Mouse (Mus musculus) thymus, postnatal 4 days (tissue): ENCODE measurements around the gene Prr22.

Experiments
- DNase-seq: peaks from one replicate; pipeline ENCODE4 v3.0.0; 2021

Gene Prr22

DNA sequence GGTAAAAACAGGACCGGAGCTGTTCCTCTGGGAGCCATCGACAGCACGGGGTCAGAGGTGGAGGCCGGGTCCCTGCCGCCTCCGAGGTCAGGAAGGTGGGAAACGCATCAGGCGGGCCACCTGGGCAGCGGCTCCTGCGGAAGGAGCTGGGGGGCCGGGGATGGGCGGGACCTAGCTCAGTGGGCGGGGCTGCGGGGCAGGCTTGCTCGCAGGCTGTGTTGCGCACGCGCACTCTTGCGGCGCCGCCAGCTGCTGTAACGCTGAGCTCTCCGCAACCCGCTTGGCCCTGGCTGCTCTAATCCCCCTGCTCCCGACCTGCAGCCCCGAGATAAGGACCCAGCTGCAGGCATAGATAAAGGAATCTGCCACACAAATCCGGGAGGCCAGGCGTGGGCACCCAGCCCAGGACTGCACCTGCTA lies 8.0 kb upstream of the Prr22 start:
- DNase-seq: peak; percentile 99

DNA sequence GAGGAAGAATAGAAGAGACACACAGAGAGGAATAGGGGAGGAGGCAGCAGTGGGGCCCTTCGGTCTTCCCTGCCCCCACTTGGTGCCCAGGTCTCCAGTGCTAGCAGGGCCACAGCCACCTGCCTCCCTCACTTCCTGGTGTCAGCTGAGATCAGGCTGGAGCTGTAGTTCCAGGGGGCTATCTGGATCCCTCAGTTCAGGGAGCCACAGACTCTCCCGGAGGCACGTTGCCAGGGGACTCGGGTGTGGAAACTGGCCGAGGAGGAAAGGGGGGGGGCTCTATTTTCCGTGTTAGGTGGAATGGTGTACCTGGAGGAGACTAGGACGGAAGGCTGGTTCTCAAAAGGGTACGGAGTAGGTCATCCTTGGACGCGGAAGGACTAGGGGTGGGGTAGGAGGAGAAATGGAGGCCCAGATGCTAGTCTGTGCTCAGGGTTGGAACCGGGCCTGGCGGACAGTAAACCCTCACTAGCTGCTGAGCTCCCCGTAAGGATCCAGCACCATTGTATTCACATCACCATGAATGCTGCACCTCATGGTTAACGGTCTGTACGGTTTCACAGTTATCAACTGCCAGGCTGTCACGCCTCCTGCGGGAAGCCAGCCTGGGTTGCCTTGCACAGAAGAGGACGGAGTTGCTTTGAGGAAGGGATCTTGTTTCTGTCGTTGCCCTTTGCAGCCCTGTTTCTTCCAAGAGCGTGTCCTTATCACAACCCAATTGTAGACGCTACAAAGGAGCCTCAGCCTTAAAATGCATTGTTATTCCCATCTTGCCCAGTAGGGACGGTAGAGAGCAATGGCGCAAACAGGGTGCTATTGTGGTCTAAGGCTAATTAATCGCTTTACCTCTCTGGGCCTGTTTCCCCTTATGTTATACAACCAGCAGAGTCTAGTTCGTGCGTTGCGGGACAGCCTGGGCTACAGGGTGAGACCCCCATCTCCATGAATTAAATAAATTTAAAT lies 7.0 kb upstream of the Prr22 start:
- peak; percentile 68 for DNase-seq

DNA sequence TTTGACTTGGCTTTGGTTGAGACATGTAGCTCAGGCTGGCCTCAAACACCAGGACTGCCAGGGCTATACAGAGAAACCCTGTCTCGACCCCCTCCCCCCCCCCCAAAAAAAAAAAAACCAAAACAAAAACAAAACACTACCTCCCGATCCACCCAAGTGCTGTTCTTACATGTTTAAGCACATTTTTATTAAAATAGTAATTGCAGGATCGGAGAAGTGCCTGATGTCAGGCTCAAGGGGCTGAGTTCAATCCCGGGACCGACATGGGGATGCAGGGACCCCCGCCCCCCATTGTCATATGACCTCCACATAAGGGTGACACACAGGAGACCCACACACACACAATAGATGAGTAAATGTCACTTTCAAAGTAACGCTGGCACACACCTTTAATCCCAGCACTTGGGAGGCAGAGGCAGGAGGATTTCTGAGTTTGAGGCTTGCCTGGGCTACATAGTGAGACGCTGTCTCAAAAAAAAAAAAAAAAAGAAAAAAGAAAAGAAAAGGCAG lies 6.3 kb upstream of the Prr22 start:
- no peak for DNase-seq

DNA sequence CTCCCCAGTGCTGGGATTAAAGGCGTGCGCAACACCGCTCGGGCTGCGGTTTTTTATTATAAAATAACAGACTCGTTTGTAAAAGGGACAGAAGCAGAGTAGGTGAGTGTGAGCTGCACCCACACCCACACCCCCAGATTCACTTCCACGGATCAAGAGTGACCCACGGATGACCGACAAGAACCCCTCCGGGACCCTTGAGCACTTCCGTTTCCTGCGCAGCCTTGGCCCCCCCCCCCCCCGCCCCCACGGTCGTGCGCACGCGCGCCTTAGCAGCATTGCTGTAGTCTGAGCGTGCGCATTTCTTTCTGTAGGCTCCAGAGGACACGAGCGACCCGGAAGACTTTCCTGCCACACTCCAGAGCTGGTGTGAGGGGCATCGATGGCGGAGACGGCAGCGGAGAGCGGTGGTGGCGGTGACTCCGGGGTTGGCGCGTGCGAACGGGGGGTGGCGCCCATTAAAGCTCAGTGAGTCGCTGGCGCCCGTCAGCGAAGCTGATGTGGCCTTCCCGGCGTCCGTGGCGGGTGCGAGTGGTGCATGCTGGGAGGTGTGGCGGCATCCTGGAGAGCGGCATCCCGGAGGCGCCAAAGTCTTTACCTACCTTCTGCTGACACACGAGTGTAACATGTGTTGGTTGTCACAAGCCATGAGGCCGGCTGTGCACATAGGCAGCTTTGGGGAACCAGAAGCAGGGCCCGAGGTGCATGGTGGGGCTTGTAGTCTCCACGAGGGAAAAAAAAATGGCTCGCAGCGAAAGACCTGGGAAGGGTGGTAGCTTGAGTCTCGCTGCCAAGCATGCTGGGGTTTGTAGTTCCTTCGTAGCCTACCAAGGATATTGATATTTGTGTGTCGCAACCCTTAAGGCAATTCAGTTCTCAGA lies 5.3 kb upstream of the Prr22 start, which contains the start of gene Dus3l:
TSS of gene Dus3l (plus strand) at position 284 of the 881 bp plus-strand sequence.
- DNase-seq: peak; percentile 92

DNA sequence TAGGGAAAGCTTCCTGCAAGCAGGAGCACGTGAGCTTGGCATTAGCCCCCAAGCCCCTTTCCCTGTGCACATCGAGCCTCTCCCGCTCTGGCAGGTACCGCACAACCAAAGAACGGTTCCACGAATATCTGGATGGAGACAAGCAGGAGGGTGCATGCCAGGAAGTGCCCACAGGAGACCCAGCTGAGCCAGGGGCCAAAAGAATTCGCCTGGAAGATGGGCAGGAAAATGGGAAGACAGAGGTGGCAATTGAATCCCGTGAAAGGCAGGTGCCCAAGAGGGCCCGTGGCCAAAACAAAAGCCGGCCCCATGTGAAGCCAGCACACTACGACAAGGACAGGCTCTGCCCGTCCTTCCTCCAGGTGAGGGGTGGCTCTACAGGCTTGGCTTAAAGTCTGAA lies 4.6 kb upstream of the Prr22 start:
- DNase-seq: no peak

DNA sequence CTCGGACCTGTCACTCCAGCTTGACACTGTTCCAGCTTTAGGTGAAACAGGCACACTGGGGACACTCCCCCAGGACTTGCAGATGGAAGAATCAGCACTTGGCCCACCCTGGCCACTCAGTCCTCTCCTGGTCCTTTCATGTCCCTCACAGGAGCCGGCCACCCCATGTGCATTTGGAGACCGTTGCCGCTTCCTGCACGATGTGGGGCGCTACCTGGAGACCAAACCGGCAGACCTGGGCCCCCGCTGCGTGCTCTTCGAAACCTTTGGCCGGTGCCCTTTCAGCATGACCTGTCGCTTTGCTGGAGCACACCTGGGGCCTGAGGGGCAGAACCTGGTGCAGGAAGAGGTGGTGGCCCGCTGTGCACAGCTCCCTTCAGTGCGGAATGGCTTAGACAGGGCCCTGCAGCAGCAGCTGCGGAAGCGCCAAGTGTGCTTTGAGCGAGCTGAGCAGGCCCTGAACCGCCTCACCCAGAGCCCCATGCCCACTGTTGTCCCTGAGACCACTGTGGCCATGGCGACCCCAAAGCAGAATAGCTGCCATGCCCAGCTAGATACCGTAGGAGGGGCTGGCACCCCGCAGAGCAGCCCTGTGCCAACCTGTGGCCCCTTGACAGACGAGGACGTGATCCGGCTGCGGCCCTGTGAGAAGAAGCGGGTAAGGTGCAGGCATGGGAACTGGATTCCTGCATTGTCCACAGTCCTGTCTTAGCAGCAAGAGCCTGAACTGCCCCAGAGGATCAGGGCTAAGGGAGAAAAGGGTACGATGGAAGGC lies 3.2 kb upstream of the Prr22 start:
- DNase-seq: no peak

DNA sequence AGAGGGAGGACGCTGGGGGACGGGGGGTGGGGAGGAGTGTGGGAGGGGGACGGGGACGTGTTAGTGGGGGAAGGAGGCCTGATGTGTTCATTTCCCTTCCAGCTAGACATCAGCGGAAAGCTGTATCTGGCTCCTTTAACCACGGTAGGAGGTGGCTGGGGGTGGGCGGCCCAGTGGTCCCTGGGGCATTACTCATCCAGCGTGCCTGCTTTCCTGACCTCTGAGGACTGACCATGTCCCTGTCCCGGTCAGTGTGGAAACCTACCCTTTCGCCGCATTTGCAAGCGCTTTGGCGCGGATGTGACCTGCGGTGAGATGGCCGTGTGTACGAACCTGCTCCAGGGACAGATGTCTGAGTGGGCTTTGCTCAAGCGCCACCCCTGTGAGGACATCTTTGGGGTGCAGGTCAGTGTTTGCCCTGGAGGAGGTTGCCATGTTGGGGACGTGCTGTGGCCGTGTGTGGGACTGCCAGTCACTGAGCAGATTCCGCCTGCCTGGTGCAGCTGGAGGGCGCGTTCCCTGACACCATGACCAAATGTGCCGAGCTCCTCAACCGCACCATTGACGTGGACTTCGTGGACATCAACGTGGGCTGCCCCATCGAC lies 2.4 kb upstream of the Prr22 start:
- DNase-seq: no peak

DNA sequence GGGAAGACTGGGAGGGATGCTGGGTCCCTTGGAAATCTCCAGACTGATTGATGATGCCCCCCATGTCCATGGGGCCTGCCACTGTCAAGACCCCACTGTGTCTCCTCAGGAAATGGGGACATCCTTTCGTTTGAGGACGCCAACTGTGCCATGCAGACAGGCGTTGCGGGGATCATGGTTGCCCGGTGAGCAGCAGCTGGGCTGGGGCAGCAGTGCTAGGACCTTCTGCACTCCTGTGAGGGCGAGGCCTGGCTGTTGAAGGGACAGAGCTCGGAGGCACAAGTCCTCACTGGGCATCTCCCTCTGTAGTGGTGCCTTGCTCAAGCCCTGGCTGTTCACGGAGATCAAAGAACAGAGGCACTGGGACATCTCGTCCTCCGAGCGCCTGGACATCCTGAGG lies 1.1 kb upstream of the Prr22 start:
- no peak for DNase-seq

DNA sequence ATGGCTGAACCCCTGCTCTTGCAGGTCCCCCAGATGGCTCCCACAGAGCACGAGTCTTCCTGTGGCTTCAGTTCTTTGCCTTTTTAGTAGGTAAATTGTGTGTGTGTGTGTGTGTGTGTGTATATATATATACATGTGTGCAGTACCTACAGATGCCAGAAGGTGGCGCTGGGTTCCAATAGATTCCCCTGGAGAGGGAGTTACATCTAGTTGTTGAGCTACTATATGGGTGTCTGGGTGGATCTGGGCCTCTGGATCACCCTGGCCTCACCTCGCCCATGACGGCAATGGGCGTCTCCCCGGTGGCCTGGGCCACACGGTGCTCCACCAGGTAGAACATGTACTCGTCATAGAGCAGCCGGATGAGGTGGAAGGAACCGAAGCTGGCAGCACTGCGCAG lies 7.5 kb downstream of the Prr22 start:
- peak; percentile 61 for DNase-seq

DNA sequence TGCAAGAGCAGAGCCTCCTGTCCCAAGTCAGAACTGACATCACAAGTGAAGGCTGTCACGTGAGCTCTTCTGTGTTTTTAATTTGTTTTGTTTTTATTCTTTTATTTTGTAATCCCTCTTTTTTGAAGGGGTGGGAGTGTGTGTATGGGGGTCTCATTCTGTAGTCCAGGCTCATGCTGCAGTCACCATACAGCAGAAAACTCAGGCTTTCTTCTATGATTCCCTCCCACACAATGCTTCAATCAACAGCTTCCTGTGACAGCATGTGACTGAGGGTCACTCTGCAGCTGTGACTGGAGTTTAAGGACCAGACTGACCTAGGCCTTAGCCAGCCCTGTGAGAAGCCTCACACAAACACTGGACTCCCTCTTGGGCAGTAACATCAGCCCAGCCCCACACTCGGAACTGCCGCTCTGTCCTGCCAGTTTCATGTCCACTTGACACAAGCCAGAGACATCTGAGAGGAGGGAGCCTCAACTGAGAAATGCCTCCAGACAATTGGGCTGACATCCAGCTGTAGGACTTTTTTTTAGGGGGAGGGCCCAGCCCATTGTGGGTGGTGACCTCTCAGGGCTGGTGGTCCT lies 8.8 kb downstream of the Prr22 start:
- DNase-seq: no peak

DNA sequence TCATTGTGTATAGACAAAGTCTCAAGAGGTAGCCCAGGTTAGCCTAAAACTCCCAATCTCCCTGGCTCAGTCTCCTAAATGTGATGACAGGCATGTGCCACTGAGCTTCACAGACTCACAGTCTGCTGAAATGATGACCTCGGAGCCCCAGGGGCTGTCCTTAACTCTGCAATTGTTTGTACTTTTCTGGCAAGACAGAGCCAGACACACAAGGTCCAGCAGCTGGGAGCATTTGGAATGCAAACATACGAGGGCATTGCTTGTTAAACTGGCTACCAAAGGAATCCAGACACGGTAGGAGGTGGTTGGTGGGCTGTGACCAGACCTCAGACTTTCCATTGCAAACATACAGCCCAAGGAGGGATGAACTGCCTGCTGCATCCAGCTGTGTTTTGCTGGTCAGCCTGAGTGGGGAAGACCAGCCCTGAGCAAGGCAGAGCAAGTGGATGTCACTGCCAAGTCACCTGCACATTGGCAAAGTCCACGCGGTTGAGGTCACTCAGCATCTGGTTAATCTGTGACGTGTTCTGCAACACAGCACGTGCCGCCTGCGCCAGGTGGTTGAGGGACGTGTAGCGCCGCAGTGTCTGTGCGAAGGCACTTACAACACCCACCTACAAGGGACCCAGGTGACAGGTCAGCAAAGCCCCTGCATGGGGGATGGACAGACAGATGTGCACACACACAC lies 10.4 kb downstream of the Prr22 start:
- no peak for DNase-seq

DNA sequence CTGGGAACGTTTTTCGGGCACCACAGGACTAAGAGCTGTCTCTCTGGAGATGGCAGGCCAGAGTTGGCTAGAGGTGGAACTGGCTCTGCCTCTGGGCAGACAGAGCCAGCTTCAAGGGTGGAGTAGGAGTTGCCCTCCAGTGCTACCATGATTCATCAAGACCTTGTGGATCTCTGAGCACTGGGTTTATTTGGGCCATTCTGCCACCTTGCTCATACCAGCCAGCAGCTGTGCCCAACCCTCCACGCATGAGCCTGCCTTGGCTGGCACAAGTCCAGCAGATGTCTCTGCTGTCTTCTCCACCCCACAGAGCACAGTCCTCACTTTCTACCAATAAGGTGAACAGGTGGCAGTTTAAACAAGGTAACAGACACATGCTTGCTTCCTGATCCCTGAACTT lies 18.8 kb downstream of the Prr22 start:
- DNase-seq: no peak

DNA sequence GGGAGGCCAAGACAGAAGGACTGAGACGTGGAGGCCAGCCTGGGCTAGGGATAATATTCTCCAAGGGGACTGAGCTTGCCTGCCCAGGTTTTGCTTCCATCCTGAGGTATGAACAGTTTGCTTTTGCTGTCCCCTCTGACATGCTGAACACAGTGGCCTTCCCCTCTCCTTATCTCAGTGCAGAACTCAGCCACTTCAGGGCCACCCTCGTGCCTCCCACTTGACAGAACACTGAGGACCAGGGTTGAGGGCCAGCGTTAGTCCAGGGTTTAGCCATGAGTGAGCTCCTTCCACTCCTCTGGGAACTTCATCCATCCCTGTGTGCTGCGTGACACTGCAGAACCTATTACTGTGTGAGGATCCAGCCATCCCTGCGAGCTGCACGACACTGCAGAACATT lies 19.2 kb downstream of the Prr22 start:
- no peak for DNase-seq

DNA sequence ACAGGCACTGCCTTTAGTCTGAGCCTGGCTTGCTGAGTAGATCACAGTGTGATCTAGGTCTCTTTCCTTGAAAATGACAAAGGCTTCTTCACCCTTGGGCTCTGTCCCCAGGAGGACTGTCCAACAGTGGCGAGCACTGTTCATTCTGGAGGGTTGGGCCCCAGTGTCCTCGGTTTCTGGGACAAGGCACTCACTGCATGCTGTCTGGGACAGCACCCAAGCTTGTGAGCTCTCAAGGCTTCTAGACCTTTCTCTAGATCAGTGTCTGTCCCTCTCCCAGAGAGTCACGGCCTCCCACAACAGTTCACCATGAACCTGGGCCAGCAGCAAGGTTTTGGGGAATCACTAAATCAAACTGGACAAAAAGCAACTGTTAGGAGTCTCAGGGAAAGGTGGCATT lies 22.5 kb downstream of the Prr22 start:
- no peak for DNase-seq

DNA sequence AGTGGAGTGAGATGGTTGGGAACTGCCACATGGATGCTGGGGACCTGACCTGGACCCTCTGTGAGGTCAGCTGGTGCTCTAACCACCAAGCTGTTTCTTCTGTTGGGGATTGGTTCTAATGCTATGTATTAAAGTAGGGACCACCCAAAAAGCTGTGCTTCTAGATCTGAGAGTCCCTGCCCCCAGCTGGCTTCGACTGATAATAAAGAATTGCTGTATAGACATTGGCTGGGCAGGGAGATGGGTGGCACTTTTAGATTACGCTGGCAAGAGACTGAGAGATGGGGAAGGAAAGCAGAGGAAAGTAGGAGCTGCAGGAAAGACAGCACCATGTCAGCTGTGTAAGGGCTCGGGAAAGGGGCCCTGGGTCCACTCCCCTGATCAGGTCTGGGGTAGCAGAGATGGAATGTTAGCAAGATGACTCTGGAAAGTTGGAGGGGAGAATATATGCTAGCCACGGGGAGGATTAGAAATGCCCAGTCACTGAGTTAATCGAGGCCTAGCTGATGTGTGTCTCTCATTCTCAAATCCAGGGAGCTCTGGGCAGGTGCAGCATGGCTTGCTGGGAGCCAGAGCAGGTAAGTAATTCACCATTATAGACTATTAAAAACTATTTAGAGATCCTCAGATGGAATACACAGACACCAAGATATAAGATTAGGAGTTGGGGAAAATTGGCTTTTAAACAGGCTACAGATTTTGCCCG lies 23.7 kb downstream of the Prr22 start:
- no peak for DNase-seq

DNA sequence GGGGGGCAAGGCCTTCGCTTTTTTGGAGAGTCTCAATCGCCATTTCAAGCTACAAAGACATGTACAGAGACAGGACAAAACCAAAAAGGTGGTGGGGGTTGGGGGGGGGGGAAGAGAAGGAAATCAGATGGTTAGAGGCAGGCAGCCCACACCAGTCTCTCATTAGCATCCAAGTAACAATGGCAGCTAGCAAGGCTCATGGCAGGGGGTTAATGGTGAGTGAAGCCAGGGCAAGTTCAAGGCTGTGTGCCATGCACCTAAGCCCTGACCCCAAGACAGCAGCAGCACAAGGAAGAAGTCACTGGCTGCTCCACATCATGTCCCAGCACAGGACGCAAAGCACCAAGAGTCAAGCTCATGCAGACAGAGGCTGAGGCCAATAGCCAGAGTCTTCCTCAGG lies 29.2 kb downstream of the Prr22 start:
- no peak for DNase-seq

DNA sequence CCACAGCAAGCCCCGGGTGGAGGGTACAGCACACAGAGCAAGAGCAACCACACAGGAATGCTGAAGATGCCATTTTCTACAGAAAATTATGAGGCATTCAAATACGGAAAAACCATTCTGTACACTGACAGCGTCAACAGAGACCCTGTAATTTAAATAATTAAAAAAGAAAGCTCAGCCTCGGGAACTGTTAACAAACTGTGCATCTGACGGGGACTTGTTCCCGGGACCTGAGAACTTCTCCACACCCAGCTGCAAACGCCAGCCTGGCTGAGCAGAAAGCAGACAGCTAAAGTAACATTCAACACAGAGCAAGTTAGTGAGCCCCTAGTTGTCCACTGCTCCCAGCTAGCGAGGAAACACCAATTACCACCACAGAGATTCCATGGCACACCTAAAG lies 32.0 kb downstream of the Prr22 start:
- DNase-seq: no peak

DNA sequence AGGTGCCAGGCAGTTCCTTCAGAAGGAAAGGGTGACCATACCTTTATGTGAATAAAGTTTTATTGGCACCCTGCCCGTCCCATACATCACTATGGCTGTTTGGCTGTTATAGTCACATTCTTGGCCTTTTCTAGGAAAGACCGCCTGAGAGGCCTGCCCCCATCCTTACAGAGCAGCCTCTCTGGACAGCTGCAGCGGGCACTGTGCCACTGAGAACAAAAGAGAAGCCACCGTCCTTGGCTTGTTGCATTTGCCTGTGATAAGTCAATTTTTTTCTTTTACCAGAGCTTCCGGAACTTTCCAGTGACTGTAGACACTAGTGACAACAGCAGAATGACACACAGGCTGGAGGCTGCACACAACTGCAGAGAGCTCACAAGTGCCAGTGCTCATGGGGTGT lies 34.9 kb downstream of the Prr22 start:
- no peak for DNase-seq

DNA sequence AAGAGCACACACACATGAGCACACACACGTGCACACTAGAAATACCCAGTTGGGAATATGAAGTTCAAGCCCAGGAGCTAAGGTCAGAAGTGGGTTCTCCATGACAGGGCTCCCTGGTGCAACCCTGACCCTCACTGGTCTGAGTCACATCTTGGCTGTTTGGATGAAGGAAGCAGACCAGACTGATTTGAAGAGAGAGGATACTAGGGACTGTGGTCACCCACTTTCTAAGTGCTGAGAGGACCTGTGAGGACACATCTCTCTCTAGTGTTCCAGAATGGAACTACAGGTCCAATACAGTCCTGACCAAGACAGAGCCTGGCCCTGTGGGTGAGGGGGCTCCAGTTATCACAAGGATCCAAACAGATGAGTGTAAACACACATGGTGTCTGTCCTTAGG lies 35.7 kb downstream of the Prr22 start:
- no peak for DNase-seq

DNA sequence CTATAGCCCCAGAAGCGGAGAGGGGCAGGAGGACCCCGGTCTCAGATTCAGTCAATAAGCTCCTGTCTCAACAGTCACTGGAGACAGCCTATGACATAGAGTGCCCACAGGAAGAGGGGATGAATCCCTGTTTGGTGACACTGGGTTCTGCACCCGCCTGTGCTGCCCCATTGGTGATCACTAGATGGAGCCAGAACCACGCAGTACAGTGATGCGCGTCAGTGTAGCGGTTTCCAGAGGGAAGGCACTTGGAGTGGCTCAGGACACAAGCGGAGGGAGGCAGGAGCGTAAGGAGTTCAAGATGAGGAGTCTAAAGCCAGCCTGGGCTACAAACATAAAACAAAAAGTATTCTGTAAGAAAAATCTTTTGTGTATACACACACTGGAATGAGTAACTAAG lies 38.5 kb downstream of the Prr22 start:
- DNase-seq: peak; percentile 75

DNA sequence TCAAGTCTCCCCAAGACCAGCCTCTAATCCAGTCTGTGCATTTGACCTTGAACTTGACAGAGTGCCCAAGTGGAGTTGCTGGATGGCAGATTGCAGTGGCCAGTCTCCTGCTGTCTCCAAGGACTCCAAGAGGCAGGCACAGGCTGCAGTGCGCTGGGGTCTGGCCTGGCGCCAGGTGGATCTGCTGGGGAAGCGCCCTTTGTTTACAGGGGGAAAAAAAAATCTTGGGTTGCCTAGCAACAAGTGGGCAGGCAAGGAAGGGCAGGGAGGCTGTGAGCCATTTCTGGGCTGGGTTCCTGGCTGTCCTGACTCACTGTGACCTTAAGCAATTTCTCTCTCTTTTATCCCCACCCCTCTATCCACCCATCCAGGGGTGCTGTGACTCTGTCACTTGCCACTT lies 40.2 kb downstream of the Prr22 start:
- peak; percentile 44 for DNase-seq
